In genomic region chr13:60273331-60273730, GRCm38 (mm10) we compare ENCODE assay signal across 20 mouse cellular contexts.
DNase-seq lines count a peak whose midpoint lies in the region; ATAC-seq and TF ChIP-seq lines count a peak whose summit lies in the region.
"Had no signal": no experiment of that assay in that cellular context is flagged by ENCODE, and none has a peak within 500 bp of the region (broad histone marks: within the 10 kb centered on the region; RNA-seq: fewer than 3 reads in every experiment).

No protein-coding gene starts in this region.

- 67% methylated on average over 7 of the region's 7 CpGs for WGBS in heart, postnatal 0 days
- 87% methylated on average over 7 of the region's 7 CpGs for WGBS in heart, embryonic 12.5 days

- H3K36me3 ChIP-seq in heart, postnatal 0 days (replicated peaks; ENCODE audit: control insufficient read depth, insufficient read depth, low read length) = no peaks in the 10 kb centered on the region
- no peaks in the 10 kb centered on the region for H3K36me3 ChIP-seq in heart, embryonic 12.5 days
- H3K36me3 ChIP-seq in C2C12 (ENCODE audit: control insufficient read depth, insufficient read depth) = no peaks in the 10 kb centered on the region
- H3K36me3 ChIP-seq: forebrain, embryonic 15.5 days; heart, embryonic 15.5 days; midbrain, embryonic 10.5 days; neural tube, embryonic 12.5 days had no signal

- no peaks in the 10 kb centered on the region for H3K4me1 ChIP-seq in heart, postnatal 0 days (ENCODE audit: control insufficient read depth, insufficient read depth)
- no peaks in the 10 kb centered on the region for H3K4me1 ChIP-seq in heart, embryonic 12.5 days (replicated peaks)
- H3K4me1 ChIP-seq in brown adipose tissue, adult 24 weeks (ENCODE audit: control insufficient read depth, insufficient read depth, insufficient read length, low read length) = 0 out of 2 replicates have a peak, but pooled peaks cover 2% of the 10 kb centered on the region
- H3K4me1 ChIP-seq: forebrain, embryonic 15.5 days; heart, embryonic 15.5 days; midbrain, embryonic 10.5 days; neural tube, embryonic 12.5 days had no signal

- no peak for TF ChIP-seq CTCF in heart, postnatal 0 days (IDR thresholded peaks at IDR 0.05; ENCODE audit: low read depth)
- TF ChIP-seq CTCF in C2C12 (IDR thresholded peaks at IDR 0.05; ENCODE audit: control insufficient read depth, insufficient read depth, insufficient read length) = no peak

- H3K9ac ChIP-seq in heart, postnatal 0 days (replicated peaks; ENCODE audit: low read depth, low read length) = no peak overlapping the region
- H3K9ac ChIP-seq in heart, embryonic 12.5 days = no peak overlapping the region
- H3K9ac ChIP-seq: forebrain, embryonic 15.5 days; heart, embryonic 15.5 days; neural tube, embryonic 12.5 days had no signal

- no peaks in the 10 kb centered on the region for H3K79me3 ChIP-seq in C2C12 (ENCODE audit: low read depth)

- H3ac ChIP-seq in C2C12 (ENCODE audit: control insufficient read depth, insufficient read length, low read depth) = no peak overlapping the region

- no peak overlapping the region for H3K4me3 ChIP-seq in heart, postnatal 0 days (ENCODE audit: low read depth, low read length)
- H3K4me3 ChIP-seq in heart, embryonic 12.5 days = no peak overlapping the region
- no peak overlapping the region for H3K4me3 ChIP-seq in C2C12 (ENCODE audit: insufficient read depth, poor library complexity, severe bottlenecking)
- H3K4me3 ChIP-seq in brown adipose tissue, adult 24 weeks (ENCODE audit: insufficient read depth, low read depth, low read length) = no peak overlapping the region
- H3K4me3 ChIP-seq: forebrain, embryonic 15.5 days; heart, embryonic 15.5 days; midbrain, embryonic 10.5 days; neural tube, embryonic 12.5 days had no signal

- H3K4me2 ChIP-seq in heart, postnatal 0 days (ENCODE audit: low read depth, low read length) = no peak overlapping the region
- no peak overlapping the region for H3K4me2 ChIP-seq in heart, embryonic 12.5 days
- H3K4me2 ChIP-seq: forebrain, embryonic 15.5 days; heart, embryonic 15.5 days; neural tube, embryonic 12.5 days had no signal

- no peaks in the 10 kb centered on the region for H3K27me3 ChIP-seq in heart, postnatal 0 days (ENCODE audit: control insufficient read depth, insufficient read depth, low read length)
- no peaks in the 10 kb centered on the region for H3K27me3 ChIP-seq in heart, embryonic 12.5 days (replicated peaks)
- H3K27me3 ChIP-seq in C2C12 (ENCODE audit: control insufficient read depth, insufficient read depth, insufficient read length) = no peaks in the 10 kb centered on the region
- H3K27me3 ChIP-seq: forebrain, embryonic 15.5 days; heart, embryonic 15.5 days; neural tube, embryonic 12.5 days had no signal

- peak; percentile 39 for DNase-seq in heart, postnatal 0 days (ENCODE audit: low spot score)
- peak; percentile 37 for DNase-seq in kidney, postnatal 14 days
- DNase-seq in kidney, adult 18-20 months = no peak
- no peak for DNase-seq in embryo, embryonic 11 days
- DNase-seq: adrenal gland, adult 2 months; cerebellum, adult 8-10 months; gastrocnemius, postnatal 25 days; liver; right cerebral cortex, postnatal 4 days; thymus, postnatal 36 days had no signal

- no peak for TF ChIP-seq EP300 in heart, postnatal 0 days (IDR thresholded peaks at IDR 0.05; ENCODE audit: low read depth)

- H3K27ac ChIP-seq in heart, postnatal 0 days (ENCODE audit: low read depth) = peak overlapping the region; percentile 22
- H3K27ac ChIP-seq in heart, embryonic 12.5 days (ENCODE audit: poor library complexity, severe bottlenecking) = no peak overlapping the region
- peak overlapping the region; percentile 79 for H3K27ac ChIP-seq in brown adipose tissue, adult 24 weeks (replicated peaks; ENCODE audit: low read depth, low read length)
- H3K27ac ChIP-seq: forebrain, embryonic 15.5 days; heart, embryonic 15.5 days; hindbrain, postnatal 0 days; macrophage; midbrain, embryonic 10.5 days; neural tube, embryonic 12.5 days had no signal

- peaks cover 16% of the 10 kb centered on the region for H3K9me3 ChIP-seq in heart, postnatal 0 days (replicated peaks; ENCODE audit: control insufficient read depth, low read length)
- H3K9me3 ChIP-seq in heart, embryonic 12.5 days (replicated peaks) = peaks cover 14% of the 10 kb centered on the region
- H3K9me3 ChIP-seq: forebrain, embryonic 15.5 days; heart, embryonic 15.5 days had no signal

- H3K79me2 ChIP-seq in C2C12 (ENCODE audit: control insufficient read depth, insufficient read depth) = no peaks in the 10 kb centered on the region

- 0 out of 2 replicates have a peak, but pooled peaks have one; percentile 17 for ATAC-seq in heart, postnatal 0 days (ENCODE audit: insufficient read depth, low read depth)
- ATAC-seq in heart, embryonic 12.5 days (ENCODE audit: insufficient number of reproducible peaks, low FRiP score) = no peak
- ATAC-seq: forebrain, embryonic 15.5 days; intestine, postnatal 0 days had no signal

TF ChIP-seq in C2C12, 6 proteins besides CTCF, POLR2A, EP300 and RAD21:
- TF ChIP-seq MYOD1 (IDR thresholded peaks at IDR 0.05; ENCODE audit: control insufficient read depth, insufficient read length, low read depth) = peak; percentile 19
- no peak for TF ChIP-seq MYOG (IDR thresholded peaks at IDR 0.05; ENCODE audit: control insufficient read depth, extremely low read depth, insufficient read length)
TF ChIP-seq in C2C12: peak in this region for 1.

Comparison
In these comparisons a context has a peak if more than half of its experiments do, and no peak if none do; other contexts are left out.
1. DNase-seq: peak in heart, postnatal 0 days (single experiment) and kidney, postnatal 14 days (single experiment); none in kidney, adult 18-20 months (single experiment) and embryo, embryonic 11 days (single experiment).